Comparison of ENCODE assay signal across 15 mouse cellular contexts in genomic region chr11:3710203-3710602, GRCm38 (mm10).
"Had no signal": no experiment of that assay in that cellular context is flagged by ENCODE, and none has a peak within 500 bp of the region (broad histone marks: within the 10 kb centered on the region; RNA-seq: fewer than 3 reads in every experiment).

No protein-coding gene starts in this region.

- H3K9ac ChIP-seq: limb, embryonic 13.5 days; liver, embryonic 14.5 days; neural tube, embryonic 12.5 days had no signal

- H3K4me3 ChIP-seq: limb, embryonic 13.5 days; midbrain, embryonic 10.5 days; myocyte; neural tube, embryonic 12.5 days had no signal

- H3K27me3 ChIP-seq: neural tube, embryonic 12.5 days had no signal

- H3K27ac ChIP-seq: limb, embryonic 13.5 days; liver, embryonic 14.5 days; midbrain, embryonic 10.5 days; neural tube, embryonic 12.5 days had no signal

- H3K9me3 ChIP-seq: limb, embryonic 13.5 days; midbrain, embryonic 10.5 days; neural tube, embryonic 12.5 days had no signal

- H3K4me1 ChIP-seq: neural tube, embryonic 12.5 days had no signal

- H3K36me3 ChIP-seq: limb, embryonic 13.5 days; midbrain, embryonic 10.5 days; neural tube, embryonic 12.5 days had no signal

- ATAC-seq: intestine, postnatal 0 days; lung, postnatal 0 days had no signal

- H3K4me2 ChIP-seq: limb, embryonic 13.5 days; neural tube, embryonic 12.5 days had no signal

- DNase-seq: kidney, adult 8-10 months; kidney, postnatal 25 days; layer of hippocampus, adult 9-11 months; layer of hippocampus, postnatal 36 days; lung, adult 18-20 months; retina, postnatal 1 day; thymus, adult 18-20 months; thymus, postnatal 14 days had no signal
